Mouse (Mus musculus) adrenal gland, postnatal 36 days (tissue): Measurements from ENCODE around the gene Calhm2. TPM values are rescaled to one million over a fixed set of nuclear protein-coding genes. Genes with fewer than 3 reads are reported as not detected.

Experiments
- DNase-seq, 2 experiments: peaks; one replicate each; pipeline ENCODE4 v3.0.0; 2021; ENCODE audit warnings: mixed read lengths in 1 of 2
- long read RNA-seq, 2 experiments: library from polyadenylated mRNA; stranded (forward); transcript quantifications; one replicate each; pipeline ENCODE4 v2.0.0; 2021; ENCODE audit warnings: borderline sequencing depth in 2 of 2
- total RNA-seq, 2 experiments: library from RNA; stranded (reverse); gene quantifications; 2 replicates each; pipeline ENCODE4 v1.2.3; 2021

The Calhm2 gene
- 1 to 10 TPM; 3.6 to 4.4 TPM for total RNA-seq
- long read RNA-seq, experiment 1, partial matches to known transcripts, result 0 of 4 reads
- long read RNA-seq, experiment 1, other reads (novel, unspliced or antisense), result 1 of 4 reads
- long read RNA-seq, experiment 2, result 0 reads

GRCm38 (mm10) chr19:47137771-47138421 is at the start of gene Calhm2:
Gene Calhm2, minus strand, starts transcription at chr19:47138294.
- DNase-seq, result peak; percentile 62 to 73

GRCm38 (mm10) chr19:47186514-47187275 is 48.6 kb upstream of the Calhm2 start:
- DNase-seq, result no peak

DNA sequence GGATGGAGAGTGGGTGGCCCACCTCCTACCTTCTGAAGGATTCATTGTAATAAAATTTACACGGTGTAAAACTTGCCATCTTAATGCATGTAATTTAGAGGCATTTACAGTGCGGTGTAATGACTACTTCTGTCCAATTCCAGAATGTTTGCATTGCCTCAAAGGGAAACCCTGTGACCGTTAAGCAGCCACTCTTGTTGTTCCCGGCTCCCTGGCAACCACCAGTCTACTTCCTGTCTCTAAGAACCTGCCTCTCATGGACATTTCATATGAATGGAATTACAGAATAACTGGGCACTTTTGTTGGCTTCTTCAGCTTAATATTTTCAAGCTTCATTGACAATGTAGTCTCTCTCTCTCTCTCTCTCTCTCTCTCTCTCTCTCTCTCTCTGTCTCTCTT is 46.6 kb upstream of the Calhm2 start:
- DNase-seq, result no peak

DNA sequence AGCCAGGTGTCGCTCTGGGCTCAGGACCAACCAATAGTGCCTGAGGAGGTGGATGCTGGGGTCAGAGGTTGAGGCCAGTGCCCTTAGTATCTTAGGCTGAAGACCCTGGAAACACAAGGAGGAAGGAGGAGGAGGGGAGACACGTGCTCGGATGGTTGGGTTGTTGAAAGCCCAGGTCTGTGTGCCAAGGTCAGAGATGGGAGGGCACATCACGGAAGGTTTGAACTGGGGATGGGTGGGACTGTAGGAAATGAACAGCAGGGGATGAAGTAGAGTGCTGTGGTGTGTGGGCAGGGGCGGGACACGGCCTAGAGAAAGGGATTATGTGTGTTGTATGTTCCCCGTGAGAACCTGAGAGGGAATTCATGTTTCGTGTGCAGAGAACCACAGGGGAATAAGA is 46.1 kb upstream of the Calhm2 start:
- no peak for DNase-seq

DNA sequence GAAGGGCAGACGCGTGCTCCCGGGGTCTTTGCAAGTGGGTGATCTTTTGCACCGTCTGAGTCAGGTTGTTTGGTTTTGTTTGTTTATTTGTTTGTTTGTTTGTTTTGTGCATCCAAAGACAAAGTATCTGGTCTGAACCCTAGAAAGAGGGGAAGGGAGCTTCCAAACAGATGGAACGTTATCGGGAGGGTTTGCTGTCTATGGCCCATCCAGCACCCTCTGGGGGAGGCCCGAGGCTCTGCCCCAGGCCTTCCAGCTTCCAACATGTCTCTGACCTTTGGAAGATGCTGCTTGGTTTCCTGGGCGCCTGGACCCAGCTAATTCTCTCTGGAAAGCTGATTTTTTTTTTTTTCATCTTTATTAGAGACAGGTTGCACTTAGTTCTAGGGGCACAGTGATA is 41.9 kb upstream of the Calhm2 start:
- DNase-seq, result no peak

- DNase-seq, result peak; percentile 34 to 49
Measured at GRCm38 (mm10) chr19:47179272-47179809, 41.2 kb upstream of the Calhm2 start.

DNA sequence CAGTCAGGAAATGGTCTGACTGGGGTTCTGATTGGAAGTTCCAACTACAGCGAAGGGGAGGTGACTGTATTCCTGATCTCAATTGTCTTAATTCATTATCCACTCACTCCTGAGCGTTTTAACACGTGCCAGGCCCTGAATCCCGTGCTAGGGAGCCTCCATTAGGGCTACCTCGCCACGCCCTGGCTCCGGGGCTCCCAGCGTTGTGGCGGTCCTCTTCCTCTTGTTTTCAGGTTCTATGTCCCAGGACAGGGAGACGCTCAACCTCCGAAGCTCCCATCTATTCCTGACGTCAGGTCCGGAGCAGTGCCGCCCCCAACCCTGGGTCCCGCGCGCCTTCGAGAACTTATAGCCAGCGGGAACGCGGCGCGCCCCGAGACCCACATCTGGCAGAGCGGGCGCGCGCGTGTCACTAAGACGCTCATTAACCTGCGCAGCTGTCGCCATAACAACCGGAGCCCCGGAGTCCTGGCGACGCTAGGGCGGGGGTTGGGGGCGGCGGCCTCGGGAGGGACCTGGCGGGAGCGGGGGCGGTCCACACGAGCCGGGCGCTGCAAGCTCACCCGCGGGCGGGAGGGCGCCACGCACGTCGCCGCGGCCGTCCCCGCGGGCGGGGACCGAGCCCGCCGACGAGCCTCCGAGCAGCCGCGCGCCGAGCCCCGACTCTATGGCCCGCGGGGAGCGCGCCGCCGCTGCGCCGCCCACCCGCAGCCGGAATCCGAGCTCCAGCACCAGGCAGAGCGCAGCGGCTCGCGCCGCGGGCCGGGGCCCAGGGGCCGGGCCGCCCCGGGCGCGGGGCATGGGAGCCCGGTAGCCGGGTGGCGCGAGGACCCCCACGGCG is 40.6 kb upstream of the Calhm2 start, which contains the start of gene Neurl1a:
Gene Neurl1a, plus strand, starts transcription at position 390 of the 841 bp plus-strand sequence.
- peak; percentile 74 to 75 for DNase-seq

GRCm38 (mm10) chr19:47178001-47178400 is 39.9 kb upstream of the Calhm2 start:
- DNase-seq, result peak in 1 of 2 experiments; percentile 32

DNA sequence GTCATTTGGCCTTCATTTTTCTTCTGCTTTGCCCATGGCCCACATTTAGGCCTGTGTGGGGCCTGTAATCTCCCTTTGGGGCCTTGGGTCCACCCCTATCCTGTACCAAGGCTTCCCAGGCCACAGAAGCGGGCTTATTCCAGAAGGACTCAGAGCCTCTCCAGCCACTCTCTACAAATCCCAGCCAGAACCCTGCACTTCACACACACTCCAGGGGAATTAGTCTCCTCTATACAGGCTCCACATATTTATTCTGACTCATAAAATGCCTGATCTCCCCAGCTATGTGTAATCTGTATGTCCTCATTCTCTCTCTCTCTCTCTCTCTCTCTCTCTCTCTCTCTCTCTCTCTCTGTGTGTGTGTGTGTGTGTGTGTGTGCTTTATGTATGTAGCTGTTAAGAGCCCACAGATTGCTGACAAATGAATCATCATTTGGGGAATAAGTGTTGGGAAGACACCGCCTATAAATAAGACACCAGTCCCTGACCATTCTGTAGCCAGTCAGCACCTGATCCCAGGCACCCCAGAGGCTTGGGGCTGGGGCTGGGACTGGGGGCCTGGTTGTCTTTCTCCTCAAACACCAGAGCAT is 38.9 kb upstream of the Calhm2 start:
- no peak for DNase-seq

DNA sequence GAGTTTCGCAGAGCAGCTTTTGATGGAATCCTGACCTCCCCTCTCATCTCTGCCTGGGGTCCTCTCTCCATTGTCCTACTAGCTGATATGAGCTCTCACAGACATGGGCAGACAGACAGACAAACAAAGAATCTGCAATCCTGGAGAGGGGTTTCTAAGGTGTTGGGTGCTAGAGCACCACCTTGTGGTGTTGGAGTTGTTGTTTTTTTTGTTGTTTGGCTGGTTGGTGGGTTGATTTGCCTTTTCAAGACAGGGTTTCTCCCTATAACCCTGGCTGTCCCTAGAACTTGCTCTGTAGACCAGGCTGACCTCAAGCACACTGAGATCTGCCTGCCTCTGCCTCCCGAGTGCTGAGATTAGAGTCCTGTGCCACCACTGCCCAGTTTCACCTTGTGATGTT is 37.4 kb upstream of the Calhm2 start:
- no peak for DNase-seq

- peak in 1 of 2 experiments; percentile 46 for DNase-seq
Measured at GRCm38 (mm10) chr19:47174515-47174914, 36.4 kb upstream of the Calhm2 start.

- peak; percentile 88 to 90 for DNase-seq
Measured at GRCm38 (mm10) chr19:47168793-47169412, 30.8 kb upstream of the Calhm2 start.

- peak in 1 of 2 experiments; percentile 22 for DNase-seq
Measured at GRCm38 (mm10) chr19:47168223-47168622, 30.1 kb upstream of the Calhm2 start.

- DNase-seq, result no peak
Measured at GRCm38 (mm10) chr19:47167617-47168214, 29.6 kb upstream of the Calhm2 start.

DNA sequence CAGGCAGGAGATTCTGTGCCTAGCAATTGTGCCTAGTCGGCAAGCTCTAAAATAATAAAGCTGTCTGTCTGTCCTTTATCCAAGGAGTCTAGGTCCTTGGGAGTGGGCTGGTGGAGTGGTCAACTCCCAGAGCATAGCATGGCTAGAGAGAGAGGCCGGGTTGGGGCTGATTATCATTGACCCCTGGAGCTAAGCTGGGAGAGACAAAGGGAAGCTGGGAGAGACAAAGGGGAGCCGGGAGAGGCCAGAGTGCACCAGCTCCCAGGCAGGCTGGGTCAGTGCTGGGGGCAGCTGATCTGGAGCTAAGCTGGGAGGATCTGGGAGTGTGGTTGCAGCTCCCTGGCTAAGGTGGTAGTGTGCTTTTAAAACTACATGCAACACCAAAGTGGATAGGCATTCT is 28.7 kb upstream of the Calhm2 start:
- DNase-seq, result no peak

GRCm38 (mm10) chr19:47163176-47163744 is 25.2 kb upstream of the Calhm2 start:
- no peak for DNase-seq

DNA sequence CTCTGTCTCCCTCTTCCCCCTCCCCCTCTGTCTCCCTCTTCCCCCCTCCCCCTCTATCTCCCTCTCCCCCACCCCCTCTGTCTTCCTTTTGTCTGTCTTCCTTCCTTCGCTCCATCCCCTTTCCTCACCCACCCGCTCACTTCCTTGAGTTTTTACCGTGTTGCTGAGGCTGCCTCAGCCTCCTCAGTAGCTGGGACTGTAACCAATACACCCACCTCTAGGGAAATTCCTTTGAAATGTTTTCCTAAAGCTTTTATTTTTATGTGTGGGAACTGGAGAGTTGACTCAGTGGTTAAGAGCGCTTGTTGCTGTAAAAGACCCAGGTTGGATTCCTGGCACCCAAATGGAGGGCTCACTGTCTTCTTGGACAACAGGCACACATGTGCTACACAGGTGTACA is 23.6 kb upstream of the Calhm2 start:
- DNase-seq, result no peak

- DNase-seq, result no peak
Measured at GRCm38 (mm10) chr19:47157664-47158063, 19.6 kb upstream of the Calhm2 start, which contains the start of gene Calhm3. Gene Calhm3, minus strand, starts transcription at chr19:47157764.

DNA sequence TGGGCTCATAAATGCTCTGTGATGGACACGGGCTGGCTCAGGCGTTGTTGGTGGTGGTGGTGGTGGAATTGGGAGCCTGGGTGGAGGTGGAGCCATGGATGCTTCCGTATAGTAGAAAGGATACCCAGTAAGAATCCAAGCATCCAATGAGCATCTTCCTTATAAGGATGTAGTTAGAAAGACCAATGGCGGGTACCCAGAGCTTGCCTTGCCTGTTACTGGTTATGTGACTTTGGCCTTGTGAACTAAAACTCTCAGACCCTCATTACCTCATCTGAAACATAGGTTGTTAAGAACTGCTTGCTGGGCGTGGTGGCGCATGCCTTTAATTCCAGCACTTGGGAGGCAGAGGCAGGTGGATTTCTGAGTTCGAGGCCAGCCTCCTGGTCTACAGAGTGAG is 15.7 kb upstream of the Calhm2 start:
- no peak for DNase-seq

DNA sequence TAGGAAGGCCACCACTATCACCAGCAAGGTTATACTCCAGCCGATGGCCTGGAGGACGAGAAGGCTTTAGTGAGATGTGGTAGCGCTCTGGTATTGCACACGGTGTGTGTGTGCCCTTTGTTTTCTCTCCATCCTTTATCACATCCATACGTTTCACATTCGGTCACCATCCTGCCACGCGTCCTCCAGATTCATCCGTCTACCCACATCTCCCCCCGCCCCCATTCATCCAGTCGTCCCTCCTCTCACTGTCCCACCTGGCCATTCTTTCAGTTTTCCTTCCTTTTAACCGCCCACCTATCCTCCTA is 13.9 kb upstream of the Calhm2 start:
- no peak for DNase-seq
